Mouse (Mus musculus): Measurements from ENCODE around the gene Klf15.

DNA sequence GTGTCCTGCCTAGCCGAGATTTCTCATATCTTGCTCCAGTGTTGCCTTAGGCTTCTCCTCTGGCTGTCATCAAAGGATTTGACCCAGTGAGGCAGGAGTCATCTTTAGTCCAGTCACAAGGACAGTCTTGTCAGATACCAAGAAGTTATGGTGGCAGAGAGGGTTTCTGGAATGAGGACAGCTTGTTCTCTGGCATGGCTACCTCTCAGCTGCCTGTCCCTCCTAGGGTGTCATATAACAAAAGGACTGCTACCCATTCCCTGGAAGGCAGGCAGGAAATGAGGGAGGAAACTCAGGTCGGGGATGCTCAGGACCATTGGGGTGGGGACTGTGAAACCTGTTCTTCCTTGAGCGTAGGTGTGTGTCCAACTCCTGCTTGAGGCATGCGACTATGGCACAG, 9.7 kb downstream of the Klf15 start:
- TF ChIP-seq CTCF (IDR thresholded peaks at IDR 0.05; ENCODE audit: insufficient read depth, low read length) (no peak), POLR2A (IDR thresholded peaks at IDR 0.05; ENCODE audit: borderline replicate concordance, extremely low read depth, low read depth, low read length) (no peak)

Data from lung, adult 2 months (tissue).